Mouse (Mus musculus): ENCODE measurements around the gene 4930516K23Rik. TPM values are rescaled to one million over a fixed set of nuclear protein-coding genes. Genes with fewer than 3 reads are reported as not detected.

Gene 4930516K23Rik
- not detected in 2 replicates for polyA plus RNA-seq (2015; fragmentation: Nextera tagmentation; extraction: Ambion mirVana)

DNA sequence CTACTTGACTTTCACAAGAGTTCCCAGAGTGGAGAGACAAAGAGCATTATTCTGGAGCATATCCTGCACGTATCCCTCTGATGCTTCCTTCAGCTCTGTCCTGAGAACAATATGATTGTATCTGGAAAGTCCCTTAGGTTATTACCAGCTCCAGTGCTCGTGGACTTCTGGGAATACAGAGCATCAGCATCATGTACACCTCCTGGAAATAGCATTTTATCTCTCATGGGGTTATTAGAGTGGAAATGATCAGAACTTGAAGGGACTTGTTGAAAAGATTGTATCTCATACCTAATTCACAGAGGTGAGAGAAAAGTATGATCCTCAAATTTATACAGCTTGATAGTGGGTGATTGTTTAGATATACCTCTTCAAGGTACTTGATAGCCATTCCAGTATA lies at the start of gene 4930516K23Rik:
Gene 4930516K23Rik (minus strand): TSS at position 101 of the 400 bp plus-strand sequence.
- Histone ChIP-seq H3K27me3 (replicated peaks) (no peaks in the 10 kb centered on the region), H3K4me1 (no peaks in the 10 kb centered on the region), H3K27ac (replicated peaks) (no peak within 1 kb of the TSS), H3K9me3 (no peaks in the 10 kb centered on the region), H3K9ac (no peak within 1 kb of the TSS), H3K36me3 (no peaks in the 10 kb centered on the region), H3K4me3 (no peak within 1 kb of the TSS), H3K4me2 (no peak within 1 kb of the TSS)
- 45% methylated on average over 2 of the region's 2 CpGs for WGBS
- no peak for ATAC-seq (ENCODE audit: extremely low read depth, insufficient number of reproducible peaks, low FRiP score, low TSS enrichment)

DNA sequence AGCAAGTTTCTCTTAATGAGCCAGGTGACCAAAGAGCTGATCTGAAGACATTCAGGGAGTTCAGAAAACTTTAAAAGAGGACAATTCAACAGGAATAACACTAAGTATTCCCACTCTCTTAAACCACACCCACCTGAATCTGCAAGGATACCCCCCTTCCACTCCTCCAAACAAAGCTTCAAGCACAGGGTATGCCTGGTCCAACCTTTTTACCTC lies 43.4 kb upstream of the 4930516K23Rik start, which contains the start of gene Olfr646:
Gene Olfr646 (plus strand): TSS at position 117 of the 216 bp plus-strand sequence.
- Histone ChIP-seq H3K27ac (replicated peaks) (no peak within 1 kb of the TSS), H3K4me2 (no peak within 1 kb of the TSS), H3K9me3 (no peaks in the 10 kb centered on the region), H3K9ac (no peak within 1 kb of the TSS), H3K4me3 (no peak within 1 kb of the TSS), H3K27me3 (replicated peaks) (no peaks in the 10 kb centered on the region), H3K36me3 (no peaks in the 10 kb centered on the region), H3K4me1 (no peaks in the 10 kb centered on the region)
- no peak for ATAC-seq (ENCODE audit: extremely low read depth, insufficient number of reproducible peaks, low FRiP score, low TSS enrichment)

DNA sequence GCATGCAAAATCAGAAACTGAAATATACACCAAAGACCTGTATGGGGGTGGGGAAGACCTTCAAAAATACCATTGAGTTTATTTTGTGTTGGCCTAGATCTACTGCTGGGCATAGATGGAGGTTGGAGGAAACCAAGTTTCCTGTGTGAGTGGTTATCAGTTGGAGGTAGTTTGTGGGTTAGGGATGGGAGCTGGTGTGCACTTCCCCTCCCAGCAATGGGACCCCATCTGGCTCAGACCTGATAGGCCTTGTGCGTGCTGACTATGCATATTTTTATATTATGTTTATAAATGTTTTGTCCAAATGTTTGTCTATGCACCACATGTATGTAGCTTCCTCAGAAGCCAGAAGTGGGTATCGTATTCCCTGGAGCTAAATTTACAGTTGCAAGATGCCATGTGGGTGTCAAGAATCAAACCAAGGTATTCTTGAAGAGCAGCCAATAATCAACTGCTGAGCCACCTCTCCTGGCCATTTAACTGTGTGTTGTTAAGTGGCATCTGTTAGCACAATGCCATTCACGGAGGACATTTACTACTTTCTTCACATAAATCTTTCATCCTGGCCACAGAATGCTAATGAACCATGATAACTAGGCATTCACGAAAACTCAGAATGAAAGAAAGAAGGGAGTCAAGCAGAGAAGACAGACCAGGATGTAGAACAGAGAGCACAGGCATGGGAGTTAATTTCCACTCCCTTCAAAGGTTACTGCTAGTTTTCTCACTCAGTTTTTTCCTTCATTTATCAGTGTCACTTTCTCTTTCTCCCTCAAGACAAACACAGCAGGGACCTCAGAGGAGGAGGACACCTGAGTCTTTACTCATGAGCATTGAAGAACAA lies 42.9 kb upstream of the 4930516K23Rik start:
- H3K27me3 ChIP-seq (replicated peaks), result no peaks in the 10 kb centered on the region
- 62% methylated on average over 4 of the region's 4 CpGs for WGBS
- no peak overlapping the region for H3K27ac ChIP-seq (replicated peaks)
- H3K9me3 ChIP-seq, result no peaks in the 10 kb centered on the region
- no peak for ATAC-seq (ENCODE audit: extremely low read depth, insufficient number of reproducible peaks, low FRiP score, low TSS enrichment)
- no peaks in the 10 kb centered on the region for H3K36me3 ChIP-seq
- no peak overlapping the region for H3K9ac ChIP-seq
- no peaks in the 10 kb centered on the region for H3K4me1 ChIP-seq
- H3K4me2 ChIP-seq, result no peak overlapping the region
- no peak overlapping the region for H3K4me3 ChIP-seq

DNA sequence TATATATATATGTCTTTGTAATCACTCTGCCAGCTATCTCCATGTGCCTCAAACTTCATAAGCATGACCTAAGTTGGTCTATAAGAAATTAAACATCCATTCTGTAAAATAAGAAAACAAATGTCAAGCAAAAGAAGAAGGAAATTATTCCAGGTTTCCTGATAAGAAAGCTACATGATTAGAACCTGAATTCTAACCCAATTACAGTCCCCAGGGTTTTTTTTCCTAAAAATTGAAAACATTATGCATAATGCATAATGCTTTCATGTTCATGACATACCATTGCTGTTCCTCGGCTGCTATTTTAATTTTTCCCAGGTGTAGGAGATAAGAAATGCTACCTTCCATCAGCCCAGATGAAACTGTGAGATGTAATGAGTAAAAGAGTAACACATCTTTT lies 24.1 kb upstream of the 4930516K23Rik start, which contains the start of gene Olfr645:
Gene Olfr645 (minus strand): TSS at position 101 of the 400 bp plus-strand sequence.
- Histone ChIP-seq H3K36me3 (no peaks in the 10 kb centered on the region), H3K27ac (replicated peaks) (no peak within 1 kb of the TSS), H3K9me3 (no peaks in the 10 kb centered on the region), H3K9ac (no peak within 1 kb of the TSS), H3K4me2 (no peak within 1 kb of the TSS), H3K4me1 (no peaks in the 10 kb centered on the region), H3K27me3 (replicated peaks) (no peaks in the 10 kb centered on the region), H3K4me3 (no peak within 1 kb of the TSS)
- 54% methylated on average over 1 of the region's 1 CpGs for WGBS
- ATAC-seq (ENCODE audit: extremely low read depth, insufficient number of reproducible peaks, low FRiP score, low TSS enrichment), result no peak

DNA sequence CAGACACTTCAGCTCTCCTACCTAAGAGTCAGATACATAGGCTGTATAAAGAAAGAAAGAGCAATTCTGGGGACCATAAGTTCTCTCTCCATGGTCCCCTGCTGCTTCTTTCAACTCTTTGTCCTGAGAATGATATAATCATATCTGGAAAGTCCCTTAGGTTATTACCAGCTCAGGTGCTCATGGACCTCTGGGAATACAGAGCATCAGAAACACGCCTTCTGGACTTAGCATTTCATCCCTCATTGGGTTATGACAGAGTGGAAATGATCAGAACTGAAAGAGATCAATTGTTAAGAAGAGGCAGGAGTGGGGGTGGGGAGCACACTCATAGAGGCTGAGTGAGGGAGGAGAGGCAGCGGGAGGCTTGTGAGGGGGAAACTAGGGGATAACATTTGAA lies 10.5 kb upstream of the 4930516K23Rik start, which contains the start of gene Olfr644:
Gene Olfr644 (minus strand): TSS at position 101 of the 400 bp plus-strand sequence.
- Histone ChIP-seq H3K4me1 (no peaks in the 10 kb centered on the region), H3K4me3 (no peak within 1 kb of the TSS), H3K9me3 (peaks cover 3% of the 10 kb centered on the region; the same call in 1 of the 2 replicates), H3K9ac (no peak within 1 kb of the TSS), H3K27me3 (replicated peaks) (no peaks in the 10 kb centered on the region), H3K36me3 (no peaks in the 10 kb centered on the region), H3K27ac (replicated peaks) (no peak within 1 kb of the TSS), H3K4me2 (no peak within 1 kb of the TSS)
- ATAC-seq (ENCODE audit: extremely low read depth, insufficient number of reproducible peaks, low FRiP score, low TSS enrichment), result no peak
- 62% methylated on average over 2 of the region's 2 CpGs for WGBS

DNA sequence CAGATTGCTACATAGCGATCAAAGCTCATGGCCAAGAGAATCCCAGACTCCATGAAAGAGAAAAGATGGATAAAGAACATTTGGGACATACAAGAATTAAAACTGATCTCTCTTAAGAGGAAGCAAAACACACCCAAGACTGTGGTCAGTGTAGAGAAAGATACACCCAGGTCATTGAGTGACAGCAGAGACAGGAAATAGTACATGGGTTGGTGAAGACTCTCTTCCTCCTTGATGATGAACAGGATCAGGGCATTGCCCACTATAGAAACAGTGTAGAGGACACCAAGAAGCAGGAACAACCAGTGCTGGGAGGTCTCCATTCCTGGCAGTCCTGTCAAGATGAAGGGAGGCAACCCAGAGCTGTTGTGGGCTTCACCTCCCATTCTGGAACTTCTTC lies 2.0 kb downstream of the 4930516K23Rik start:
- no peak overlapping the region for H3K4me2 ChIP-seq
- H3K27me3 ChIP-seq (replicated peaks), result no peaks in the 10 kb centered on the region
- no peak overlapping the region for H3K27ac ChIP-seq (replicated peaks)
- H3K9me3 ChIP-seq, result no peaks in the 10 kb centered on the region
- H3K9ac ChIP-seq, result no peak overlapping the region
- H3K4me3 ChIP-seq, result no peak overlapping the region
- no peaks in the 10 kb centered on the region for H3K36me3 ChIP-seq
- WGBS, result 75% methylated on average over 1 of the region's 1 CpGs
- H3K4me1 ChIP-seq, result no peaks in the 10 kb centered on the region
- ATAC-seq (ENCODE audit: extremely low read depth, insufficient number of reproducible peaks, low FRiP score, low TSS enrichment), result no peak

DNA sequence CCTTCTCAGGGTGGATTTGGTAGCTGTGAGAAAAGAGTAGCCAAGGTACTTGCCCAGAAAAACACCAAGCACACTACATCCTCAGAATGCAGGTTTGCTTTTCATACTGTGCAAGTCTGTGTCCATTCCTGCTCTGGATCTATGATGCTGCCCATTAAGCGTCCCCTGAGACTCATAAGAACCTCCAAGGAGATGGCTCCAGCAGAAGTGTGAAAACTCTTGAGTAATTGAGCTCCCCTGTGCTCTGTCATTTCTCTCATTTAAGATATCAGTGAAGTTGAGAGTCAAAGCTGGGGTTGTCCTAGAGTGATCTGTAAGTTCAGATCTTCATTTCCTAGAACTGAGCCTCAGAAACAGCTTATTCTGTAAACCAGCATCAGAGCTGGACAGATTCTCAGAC lies 8.7 kb downstream of the 4930516K23Rik start, which contains the start of gene Olfr642:
Gene Olfr642 (minus strand): TSS at position 101 of the 400 bp plus-strand sequence.
- ATAC-seq (ENCODE audit: extremely low read depth, insufficient number of reproducible peaks, low FRiP score, low TSS enrichment), result no peak
- Histone ChIP-seq H3K4me2 (no peak within 1 kb of the TSS), H3K27ac (replicated peaks) (no peak within 1 kb of the TSS), H3K9me3 (no peaks in the 10 kb centered on the region), H3K4me1 (no peaks in the 10 kb centered on the region), H3K27me3 (replicated peaks) (no peaks in the 10 kb centered on the region), H3K4me3 (no peak within 1 kb of the TSS), H3K9ac (no peak within 1 kb of the TSS), H3K36me3 (no peaks in the 10 kb centered on the region)
- WGBS, result 52% methylated on average over 1 of the region's 1 CpGs

DNA sequence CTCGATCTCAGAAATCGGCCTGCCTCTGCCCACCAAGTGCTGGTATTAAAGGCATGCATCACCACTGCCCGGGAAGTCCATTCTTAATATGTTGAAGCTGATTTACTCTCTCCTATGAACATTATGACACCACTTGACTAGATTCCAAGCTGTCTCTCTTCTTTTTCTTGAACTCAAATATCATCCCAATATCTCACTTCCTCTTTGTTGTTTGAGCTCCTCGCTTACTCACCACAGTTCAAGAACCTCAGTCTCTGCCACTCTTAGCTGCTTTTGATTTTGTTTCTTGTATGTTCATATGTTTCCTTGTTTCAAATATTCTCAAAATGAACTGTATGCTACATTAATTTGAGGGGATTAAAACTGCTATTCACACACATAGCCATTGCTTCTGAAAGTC lies 10.5 kb downstream of the 4930516K23Rik start:
- 79% methylated on average over 4 of the region's 4 CpGs for WGBS
- ATAC-seq (ENCODE audit: extremely low read depth, insufficient number of reproducible peaks, low FRiP score, low TSS enrichment), result no peak
- no peak overlapping the region for H3K9ac ChIP-seq
- no peaks in the 10 kb centered on the region for H3K9me3 ChIP-seq
- H3K4me2 ChIP-seq, result no peak overlapping the region
- no peaks in the 10 kb centered on the region for H3K4me1 ChIP-seq
- H3K27ac ChIP-seq (replicated peaks), result no peak overlapping the region
- H3K27me3 ChIP-seq (replicated peaks), result no peaks in the 10 kb centered on the region
- no peaks in the 10 kb centered on the region for H3K36me3 ChIP-seq
- H3K4me3 ChIP-seq, result no peak overlapping the region

DNA sequence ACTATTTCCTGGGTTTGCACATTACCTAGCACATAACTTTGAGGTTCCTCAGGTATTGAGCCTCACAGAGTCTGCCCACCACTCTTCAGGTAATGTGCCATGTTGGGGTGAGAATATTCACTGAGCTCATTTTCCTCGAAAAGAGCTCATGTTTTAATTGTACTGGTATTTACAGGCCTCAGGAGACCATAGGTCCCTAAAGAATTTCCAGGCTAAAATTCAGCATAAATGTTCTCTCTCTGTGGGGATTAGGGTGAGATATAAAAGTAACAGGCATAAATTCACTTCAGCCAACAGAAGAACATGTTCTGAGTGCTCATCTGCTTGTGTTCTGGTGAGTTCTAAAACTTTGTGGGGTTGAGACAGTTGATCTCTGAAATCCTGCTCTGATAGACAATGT lies 26.1 kb downstream of the 4930516K23Rik start, which contains the start of gene Olfr641:
Gene Olfr641 (plus strand): TSS at position 301 of the 400 bp plus-strand sequence.
- WGBS, result 62% methylated on average over 1 of the region's 1 CpGs
- H3K4me3 ChIP-seq, result no peak within 1 kb of the TSS

DNA sequence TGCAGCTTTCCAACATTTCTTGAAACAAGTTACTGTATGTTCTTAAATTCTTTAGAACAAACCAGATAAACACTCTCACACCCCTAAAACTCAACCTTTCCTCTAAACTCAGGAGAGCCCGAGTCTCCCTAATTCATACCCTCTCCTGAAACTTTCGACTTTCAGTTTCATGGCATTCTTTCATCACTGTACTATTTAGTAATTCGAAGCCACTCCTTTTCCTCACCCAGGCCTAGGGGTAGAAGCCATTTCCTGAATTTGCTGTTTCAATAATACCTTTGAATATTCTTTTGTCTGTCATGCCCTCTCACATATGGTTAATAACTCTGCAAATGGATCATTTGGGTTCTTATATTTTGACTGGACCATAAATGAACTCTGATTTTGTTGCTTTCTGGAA lies 34.3 kb downstream of the 4930516K23Rik start:
- Histone ChIP-seq H3K4me1 (no peaks in the 10 kb centered on the region), H3K36me3 (no peaks in the 10 kb centered on the region), H3K4me3 (no peak overlapping the region), H3K9me3 (no peaks in the 10 kb centered on the region), H3K27me3 (replicated peaks) (no peaks in the 10 kb centered on the region), H3K9ac (no peak overlapping the region), H3K27ac (replicated peaks) (no peak overlapping the region), H3K4me2 (no peak overlapping the region)
- WGBS, result 64% methylated on average over 3 of the region's 3 CpGs
- ATAC-seq (ENCODE audit: extremely low read depth, insufficient number of reproducible peaks, low FRiP score, low TSS enrichment), result no peak

More for the DNA sequence above, 26.1 kb downstream of the 4930516K23Rik start, which contains the start of gene Olfr641:
- no peaks in the 10 kb centered on the region for H3K9me3 ChIP-seq
- ATAC-seq (ENCODE audit: extremely low read depth, insufficient number of reproducible peaks, low FRiP score, low TSS enrichment), result no peak
- H3K27ac ChIP-seq (replicated peaks), result no peak within 1 kb of the TSS
- H3K4me2 ChIP-seq, result no peak within 1 kb of the TSS
- H3K36me3 ChIP-seq, result no peaks in the 10 kb centered on the region
- H3K27me3 ChIP-seq (replicated peaks), result no peaks in the 10 kb centered on the region
- H3K9ac ChIP-seq, result no peak within 1 kb of the TSS
- no peaks in the 10 kb centered on the region for H3K4me1 ChIP-seq

DNA sequence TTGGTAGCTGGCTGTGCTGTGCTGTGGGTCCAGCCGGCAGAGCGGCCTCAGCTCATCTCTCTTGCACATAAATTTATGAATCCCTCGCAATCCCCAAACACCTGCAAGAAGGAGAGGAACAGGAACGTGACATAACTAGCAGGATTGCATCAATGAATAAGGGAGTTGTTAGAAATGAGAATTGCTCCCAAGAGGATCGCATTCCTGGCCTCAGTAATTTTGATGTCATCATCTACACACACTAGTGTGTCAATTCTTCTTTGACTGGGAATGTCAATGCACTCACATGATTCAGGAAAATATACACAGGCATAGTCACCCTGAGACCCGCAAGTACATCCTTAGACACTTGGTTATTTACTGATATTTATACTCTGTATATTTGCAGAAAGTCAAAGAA lies 35.8 kb downstream of the 4930516K23Rik start, which contains the start of gene Olfr640:
Gene Olfr640 (minus strand): TSS at position 101 of the 400 bp plus-strand sequence.
- 69% methylated on average over 6 of the region's 6 CpGs for WGBS
- no peak within 1 kb of the TSS for H3K4me3 ChIP-seq
- H3K36me3 ChIP-seq, result no peaks in the 10 kb centered on the region
- H3K9me3 ChIP-seq, result no peaks in the 10 kb centered on the region
- ATAC-seq (ENCODE audit: extremely low read depth, insufficient number of reproducible peaks, low FRiP score, low TSS enrichment), result no peak
- H3K9ac ChIP-seq, result no peak within 1 kb of the TSS
- no peak within 1 kb of the TSS for H3K4me2 ChIP-seq
- no peaks in the 10 kb centered on the region for H3K4me1 ChIP-seq
- no peaks in the 10 kb centered on the region for H3K27me3 ChIP-seq (replicated peaks)
- H3K27ac ChIP-seq (replicated peaks), result no peak within 1 kb of the TSS

DNA sequence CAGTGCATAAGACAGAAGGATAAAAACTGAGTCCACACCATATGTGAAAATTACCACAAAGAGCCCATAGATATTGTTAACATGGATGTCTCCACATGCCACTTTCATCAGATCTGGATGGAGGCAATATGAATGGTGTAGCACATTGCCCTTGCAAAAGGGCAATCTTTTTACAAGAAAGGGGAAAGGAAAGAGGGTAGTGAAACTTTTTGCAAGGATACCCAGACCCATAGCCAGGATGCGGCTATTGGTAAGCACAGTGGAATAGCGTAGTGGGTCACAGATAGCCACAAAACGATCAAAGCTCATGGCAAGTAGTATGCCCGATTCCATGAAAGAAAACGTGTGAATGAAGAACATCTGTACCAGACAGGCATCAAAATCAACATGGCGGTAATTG lies 39.6 kb downstream of the 4930516K23Rik start:
- 87% methylated on average over 6 of the region's 6 CpGs for WGBS
- no peak overlapping the region for H3K4me2 ChIP-seq
- no peaks in the 10 kb centered on the region for H3K9me3 ChIP-seq
- no peak for ATAC-seq (ENCODE audit: extremely low read depth, insufficient number of reproducible peaks, low FRiP score, low TSS enrichment)
- H3K9ac ChIP-seq, result no peak overlapping the region
- no peak overlapping the region for H3K27ac ChIP-seq (replicated peaks)
- no peak overlapping the region for H3K4me3 ChIP-seq
- no peaks in the 10 kb centered on the region for H3K4me1 ChIP-seq
- H3K27me3 ChIP-seq (replicated peaks), result no peaks in the 10 kb centered on the region
- no peaks in the 10 kb centered on the region for H3K36me3 ChIP-seq
